Mouse (Mus musculus) 416B (cell line): ENCODE measurements at regions not wholly inside any gene's neighbourhood (a gene's known extent, or its start where the extent isn't known, plus 50 kb on each side); places are given as distances from the start of the nearest gene placed in this dataset.
"Not testable (repeated sequence)": the region's sequence is repeated elsewhere in the genome, so short reads cannot be mapped to it uniquely, and the experiment has no call there.

ENCODE experiments used
- DNase-seq: peaks from one replicate; pipeline ENCODE4 v3.0.0; 2011; ENCODE audit warnings: low read depth

DNA sequence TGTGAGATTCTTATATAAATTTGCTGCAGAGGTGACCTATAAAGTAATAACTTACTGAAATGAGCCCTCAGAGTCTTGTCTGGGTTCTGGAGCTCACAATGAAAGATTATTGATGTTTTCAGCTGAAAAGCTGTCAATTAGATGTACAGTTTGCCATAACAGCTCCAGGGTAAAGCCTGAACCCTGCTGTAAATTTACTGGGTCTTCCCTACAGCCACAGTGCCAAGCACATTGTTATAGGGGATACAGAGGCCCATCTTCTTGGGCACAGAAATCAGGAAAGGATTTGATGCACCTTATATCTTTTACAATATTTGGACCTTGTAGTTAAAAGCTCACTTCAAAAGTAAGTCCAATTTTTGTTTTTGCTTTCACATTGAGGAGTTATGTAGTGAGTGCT, 628.0 kb downstream of the Cdh9 start:
- no peak for DNase-seq

DNA sequence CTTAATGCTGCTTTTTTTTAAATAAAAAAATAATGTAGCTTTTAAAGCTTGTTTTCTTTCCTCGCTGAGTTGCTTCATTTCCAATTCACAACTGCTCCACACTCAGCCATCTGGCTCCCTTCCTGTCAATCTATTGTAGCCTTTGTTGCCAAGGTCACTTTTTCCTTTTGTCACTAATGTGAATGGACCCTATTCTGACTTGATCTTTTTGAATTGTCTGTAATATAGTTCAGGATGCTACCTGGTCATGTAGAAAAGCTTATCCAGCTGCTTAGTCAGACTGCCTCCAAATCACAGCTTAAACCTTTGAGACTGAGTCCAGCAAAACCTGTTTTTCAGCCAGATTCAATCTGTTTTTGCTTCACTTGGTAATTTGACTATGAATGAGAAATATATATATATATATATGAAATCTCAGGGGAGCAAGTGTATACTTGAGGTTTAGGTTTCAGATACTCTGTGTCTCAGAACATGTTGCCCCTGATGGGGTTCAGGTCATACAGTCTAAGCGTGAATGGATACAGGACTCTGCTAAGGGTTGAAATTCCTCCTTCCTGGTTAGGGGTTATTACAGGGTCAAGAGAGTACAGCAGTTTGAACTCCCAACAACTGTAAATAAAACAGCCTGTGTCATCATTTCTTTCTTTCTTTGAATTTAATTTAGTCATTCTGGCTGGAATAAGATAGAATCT, 628.7 kb downstream of the Cdh9 start:
- DNase-seq = no peak

DNA sequence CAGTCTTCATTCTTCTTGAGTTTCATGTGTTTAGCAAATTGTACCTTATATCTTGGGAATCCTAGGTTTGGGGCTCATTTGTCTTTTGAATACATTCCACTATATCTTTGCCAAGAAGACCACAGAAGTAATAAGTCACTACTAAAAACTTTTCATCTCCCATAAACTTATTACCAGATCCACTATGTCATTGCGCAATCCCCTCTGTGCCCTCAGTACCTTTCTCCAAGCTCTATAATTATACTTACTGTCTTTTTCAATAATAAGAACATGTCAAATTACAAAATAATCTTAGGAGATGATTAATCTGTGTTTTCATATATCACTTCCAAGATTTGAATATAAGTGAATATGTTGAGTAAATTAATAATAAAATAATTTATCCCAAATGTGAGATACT, 676.1 kb downstream of the Cdh9 start:
- DNase-seq = peak; percentile 8

DNA sequence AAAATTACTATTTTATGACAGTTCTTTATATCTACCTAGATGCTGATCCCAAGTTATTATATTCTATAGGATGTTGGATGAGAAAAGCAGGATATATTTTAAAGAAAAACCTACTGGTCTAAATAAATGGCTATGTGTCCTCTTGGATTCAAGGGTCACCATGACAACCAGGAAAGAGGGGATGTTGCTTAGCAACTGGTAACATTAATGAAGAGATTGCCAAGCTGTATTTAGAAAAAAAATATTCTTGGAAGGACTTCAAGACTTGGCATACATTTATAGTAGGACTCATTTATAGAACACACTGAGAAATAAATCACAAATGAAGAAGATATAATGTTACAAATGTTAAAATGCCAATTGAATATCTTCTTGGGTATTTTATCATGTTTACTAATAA, 699.2 kb downstream of the Cdh9 start:
- no peak for DNase-seq

DNA sequence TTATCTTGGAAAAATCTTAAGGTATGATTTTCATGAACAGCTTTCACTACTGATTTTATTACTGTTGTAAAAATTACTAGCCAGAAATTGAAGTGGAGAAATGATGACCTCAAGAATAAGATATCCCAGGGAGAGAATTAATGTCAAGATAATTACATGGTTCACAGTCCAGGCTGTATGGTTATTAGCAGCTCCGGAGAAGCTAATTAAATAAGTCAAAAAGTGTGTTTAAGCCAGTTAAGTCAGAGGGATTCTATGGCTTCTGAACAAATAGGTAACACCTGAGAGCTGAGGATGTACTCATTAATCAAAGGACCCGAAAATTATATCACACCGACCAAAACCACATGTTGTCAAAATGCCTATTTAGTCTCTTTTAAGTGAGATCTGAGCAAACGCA, 703.3 kb downstream of the Cdh9 start:
- DNase-seq = no peak

DNA sequence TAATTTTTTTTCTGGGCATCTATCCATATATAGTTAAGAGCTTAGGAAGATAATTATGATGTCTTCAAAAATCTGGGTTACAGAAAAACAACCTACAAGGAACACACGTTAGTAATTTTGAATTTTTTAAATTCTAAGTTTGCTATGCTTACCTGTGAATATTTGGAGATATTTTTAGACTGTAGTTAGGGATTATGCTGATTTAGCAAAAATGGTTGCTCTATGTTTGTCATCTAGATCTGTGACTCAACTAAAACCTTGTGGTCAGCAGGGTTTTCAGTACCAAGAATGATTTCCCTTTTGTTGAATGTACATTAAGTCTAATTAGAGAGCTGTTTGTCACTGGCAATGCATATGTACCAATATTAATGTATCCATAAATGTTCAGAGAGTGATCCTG, 707.3 kb downstream of the Cdh9 start:
- DNase-seq = peak; percentile 43

DNA sequence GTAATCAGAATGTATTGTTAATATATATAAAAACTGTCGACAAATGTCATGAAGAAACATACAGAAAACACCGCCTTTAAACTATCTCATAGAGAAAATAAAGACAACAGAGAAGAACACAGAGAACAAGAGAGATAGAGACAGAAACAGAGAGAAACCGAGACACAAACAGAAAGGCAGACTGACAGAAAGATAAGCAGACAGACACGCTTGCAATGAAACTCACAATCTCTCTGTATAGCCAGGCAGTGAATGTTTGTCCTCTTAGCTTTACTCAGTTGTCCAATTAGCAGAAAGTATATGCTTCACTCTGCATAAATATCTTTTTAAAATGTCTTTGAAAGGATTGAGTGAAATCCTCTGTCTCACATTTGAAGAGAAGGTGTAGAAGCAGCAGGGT, 719.7 kb downstream of the Cdh9 start:
- no peak for DNase-seq

DNA sequence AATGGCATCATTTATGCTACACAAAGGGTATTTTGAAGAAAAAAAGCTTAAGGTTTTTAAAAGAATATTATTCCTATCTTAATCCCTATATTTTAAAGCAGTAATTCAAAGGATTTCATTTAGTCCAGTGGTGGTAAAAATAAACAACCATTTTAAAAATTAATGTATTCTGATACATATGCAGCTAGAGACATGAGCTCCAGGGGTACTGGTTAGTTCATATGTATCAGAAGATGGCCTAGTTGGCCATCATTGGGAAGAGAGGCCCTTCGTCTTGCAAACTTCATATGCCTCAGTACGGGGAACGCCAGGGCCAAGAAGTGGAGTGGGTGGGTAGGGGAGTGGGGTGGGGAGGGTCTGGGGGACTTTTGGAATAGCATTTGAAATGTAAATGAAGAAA, 721.2 kb downstream of the Cdh9 start:
- not testable (repeated sequence) for DNase-seq

DNA sequence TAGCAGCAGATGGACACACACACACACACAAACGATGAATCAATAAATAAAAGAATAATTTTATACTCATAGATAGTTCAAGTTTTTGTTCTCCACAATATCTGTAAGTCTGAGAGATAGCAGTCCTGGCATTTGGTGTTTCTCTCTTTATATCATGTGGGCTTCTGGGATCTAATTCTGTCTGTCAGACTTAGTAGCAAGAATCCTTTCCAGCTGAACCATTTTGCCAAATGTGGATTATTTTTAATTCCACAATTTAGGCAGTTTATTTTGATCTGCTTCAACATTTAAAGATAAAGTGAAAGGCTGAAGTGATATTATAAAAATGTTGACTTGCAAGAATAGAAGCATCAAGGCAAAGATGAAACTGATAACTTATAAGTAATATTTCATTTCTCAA, 738.5 kb downstream of the Cdh9 start:
- DNase-seq = no peak

DNA sequence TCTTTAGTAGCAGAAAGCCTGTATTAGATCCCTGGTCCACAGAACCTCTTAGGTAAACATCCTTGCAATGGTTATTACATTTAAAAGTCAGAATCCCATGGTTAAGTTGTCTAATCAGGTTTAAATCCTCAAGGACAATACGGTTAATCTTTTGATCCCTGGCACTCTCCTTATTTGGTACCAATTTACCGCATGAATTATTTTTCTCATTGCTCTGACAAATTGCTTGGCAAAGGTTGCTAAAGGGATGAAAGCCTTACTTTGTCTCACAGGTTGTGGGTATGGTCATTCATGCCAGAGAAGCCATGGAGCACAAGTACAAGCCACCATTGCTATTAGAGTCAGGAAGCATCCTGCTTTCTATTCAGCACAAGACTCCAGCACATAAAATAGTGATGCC, 765.0 kb downstream of the Cdh9 start:
- DNase-seq = no peak
